Mouse (Mus musculus) lung, postnatal 25 days (tissue): ENCODE results near the gene Hoxd8.

Experiments
- DNase-seq: peaks from one replicate; pipeline ENCODE4 v3.0.0; 2022; ENCODE audit warnings: low spot score

Gene Hoxd8

GRCm38 (mm10) chr2:74714881-74715280 is 10.5 kb downstream of the Hoxd8 start:
- DNase-seq, result no peak

- peak; percentile 73 for DNase-seq
These were observed 11.3 kb downstream of the Hoxd8 start for GRCm38 (mm10) chr2:74715504-74716241.

GRCm38 (mm10) chr2:74720384-74720783 is 16.0 kb downstream of the Hoxd8 start:
- DNase-seq, result no peak

- no peak for DNase-seq
These were observed 16.6 kb downstream of the Hoxd8 start for GRCm38 (mm10) chr2:74720955-74721491.

GRCm38 (mm10) chr2:74721882-74722281 is 17.5 kb downstream of the Hoxd8 start:
- DNase-seq, result no peak

- DNase-seq, result no peak
These were observed 18.5 kb downstream of the Hoxd8 start for GRCm38 (mm10) chr2:74722949-74723348.

- no peak for DNase-seq
These were observed 20.0 kb downstream of the Hoxd8 start for GRCm38 (mm10) chr2:74724244-74725015.

- DNase-seq, result no peak
These were observed 20.8 kb downstream of the Hoxd8 start for GRCm38 (mm10) chr2:74725171-74725570.

GRCm38 (mm10) chr2:74726551-74726950 is 22.1 kb downstream of the Hoxd8 start, which contains the start of gene Gm28230:
Gm28230 (plus strand) TSS chr2:74726728.
- DNase-seq, result no peak

- no peak for DNase-seq
These were observed 22.7 kb downstream of the Hoxd8 start for GRCm38 (mm10) chr2:74726973-74727639.

- no peak for DNase-seq
These were observed 23.4 kb downstream of the Hoxd8 start for GRCm38 (mm10) chr2:74727640-74728302.

GRCm38 (mm10) chr2:74728303-74728680 is 23.9 kb downstream of the Hoxd8 start:
- DNase-seq, result no peak

GRCm38 (mm10) chr2:74730331-74730730 is 25.9 kb downstream of the Hoxd8 start:
- no peak for DNase-seq

GRCm38 (mm10) chr2:74731055-74731454 is 26.6 kb downstream of the Hoxd8 start:
- no peak for DNase-seq

- no peak for DNase-seq
These were observed 27.5 kb downstream of the Hoxd8 start for GRCm38 (mm10) chr2:74731799-74732512.

- DNase-seq, result no peak
These were observed 28.3 kb downstream of the Hoxd8 start for GRCm38 (mm10) chr2:74732513-74733316.

GRCm38 (mm10) chr2:74733317-74733661 is 28.9 kb downstream of the Hoxd8 start:
- no peak for DNase-seq

- no peak for DNase-seq
These were observed 29.4 kb downstream of the Hoxd8 start for GRCm38 (mm10) chr2:74733765-74734164.

GRCm38 (mm10) chr2:74734451-74734850 is 30.0 kb downstream of the Hoxd8 start:
- no peak for DNase-seq

GRCm38 (mm10) chr2:74734996-74735811 is 30.8 kb downstream of the Hoxd8 start:
- DNase-seq, result no peak
